Mouse (Mus musculus) left cerebral cortex, postnatal 10 days (tissue): ENCODE data around the gene Nup107. TPM values are rescaled to one million over a fixed set of nuclear protein-coding genes. Genes with fewer than 3 reads are reported as not detected.
"Not testable (repeated sequence)": the region's sequence is repeated elsewhere in the genome, so short reads cannot be mapped to it uniquely, and the experiment has no call there.

Experiments
- DNase-seq, 2 experiments: peaks; one replicate each; pipeline ENCODE4 v3.0.0; 2021 to 2022; ENCODE audit warnings: low spot score in 2 of 2, mixed read lengths in 1 of 2; ENCODE audit errors: extremely low spot score in 1 of 2
- intact Hi-C: fragments of 180-260 bp; cut with DNase I; formaldehyde crosslinking; loops from one replicate; pipeline ENCODE4 v1.15.1; 2025
- total RNA-seq, 2 experiments: library from RNA; stranded (reverse); gene quantifications; 2 replicates each; pipeline ENCODE4 v1.2.3; 2021

The Nup107 gene
- total RNA-seq, 2 experiments from 2014 or later: 16.8 to 18.0 TPM

- intact Hi-C loops: no loop called here
These were observed 59.4 kb downstream of the Nup107 start for GRCm38 (mm10) chr10:117732962-117733592.

DNA sequence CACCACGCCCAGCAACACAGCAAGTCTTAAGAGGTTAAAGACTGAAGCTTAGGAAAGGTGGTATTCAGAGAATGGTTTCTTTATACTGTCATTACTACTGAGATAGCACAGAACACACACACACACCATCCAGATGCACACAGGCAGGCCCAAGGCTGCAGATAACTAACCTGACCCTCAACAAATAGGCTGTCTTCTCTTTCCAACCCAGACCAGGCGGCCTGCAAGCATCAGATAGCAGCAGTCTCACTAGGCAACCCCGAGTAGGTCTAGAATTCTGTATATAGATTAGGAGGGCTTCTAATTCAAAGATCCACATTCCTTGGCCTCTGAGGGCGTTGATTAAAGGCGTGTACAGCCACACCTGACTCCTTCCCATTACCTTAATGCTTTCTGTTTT lies 60.3 kb downstream of the Nup107 start:
- DNase-seq: no peak
- intact Hi-C loops: no loop called here

More at GRCm38 (mm10) chr10:117732962-117733592, 59.4 kb downstream of the Nup107 start:
- no peak for DNase-seq

GRCm38 (mm10) chr10:117731244-117732101 lies 61.0 kb downstream of the Nup107 start:
- peak in 1 of 2 experiments; percentile 52 for DNase-seq
- intact Hi-C loops: no loop called here

DNA sequence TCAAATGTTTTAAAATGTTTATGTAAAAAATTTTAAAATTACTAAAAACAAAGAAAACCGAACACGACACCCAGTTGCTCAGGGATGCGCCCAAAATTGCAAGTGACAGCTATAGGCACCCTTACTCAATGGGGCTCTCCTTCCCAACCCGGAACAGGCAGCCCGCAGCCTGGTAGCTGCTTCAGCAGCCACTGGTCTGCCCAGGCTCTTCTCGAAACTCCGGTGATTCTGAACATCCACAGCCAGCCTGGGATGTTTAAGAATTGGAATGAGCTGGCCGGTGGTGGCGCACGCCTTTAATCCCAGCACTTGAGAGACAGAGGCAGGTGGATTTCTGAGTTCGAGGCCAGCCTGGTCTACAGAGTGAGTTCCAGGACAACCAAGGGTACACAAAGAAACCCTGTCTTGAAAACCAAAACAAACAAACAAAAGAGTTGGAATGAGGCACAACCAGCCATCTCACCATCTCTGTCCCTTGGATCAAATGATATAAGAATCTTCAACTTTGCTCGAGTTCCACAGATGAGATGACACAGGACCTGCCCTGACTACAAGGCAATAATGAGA lies 61.8 kb downstream of the Nup107 start:
- no peak for DNase-seq
- intact Hi-C loops: no loop called here

DNA sequence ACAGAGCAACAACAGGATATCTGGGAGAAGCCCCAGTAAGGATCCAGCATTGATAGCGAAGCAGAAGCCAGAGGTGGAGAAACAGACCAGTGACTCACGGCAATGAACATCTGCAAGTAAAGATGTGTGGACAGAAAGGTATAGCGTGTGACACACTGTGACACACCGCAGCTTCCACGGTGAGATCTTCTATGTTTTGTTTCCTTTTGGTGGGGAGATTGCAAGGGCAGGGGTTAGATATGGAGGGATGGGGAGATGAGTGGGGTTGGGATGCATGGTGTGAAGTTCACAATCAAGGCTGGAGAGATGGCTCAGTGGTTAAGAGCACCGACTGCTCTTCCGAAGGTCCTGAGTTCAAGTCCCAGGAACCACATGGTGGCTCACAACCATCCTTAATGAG lies 62.4 kb downstream of the Nup107 start:
- DNase-seq: no peak

GRCm38 (mm10) chr10:117729139-117729814 lies 63.2 kb downstream of the Nup107 start:
- no peak for DNase-seq
- intact Hi-C loops: no loop called here

More for the DNA sequence above, 62.4 kb downstream of the Nup107 start:
- intact Hi-C loops: no loop called here

DNA sequence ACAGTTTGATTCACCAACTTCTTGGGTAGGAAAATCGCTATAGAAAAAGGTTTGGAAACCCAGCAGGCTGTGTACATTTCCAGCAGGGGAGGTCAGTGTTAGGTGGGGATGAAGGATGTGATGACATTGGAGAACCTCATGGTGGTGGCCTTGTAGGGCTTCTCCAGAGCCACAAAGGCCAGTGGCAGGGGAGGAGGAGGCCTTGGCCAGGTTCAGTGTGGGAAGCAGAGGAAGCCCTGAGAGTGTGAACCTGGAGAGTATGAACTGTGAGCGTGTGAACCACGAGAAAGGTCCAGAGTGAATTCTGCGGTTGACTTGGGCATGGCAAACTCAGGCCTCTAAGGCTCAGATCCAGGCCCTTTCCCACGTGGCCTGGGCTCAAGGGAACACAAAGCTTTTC lies 63.9 kb downstream of the Nup107 start:
- DNase-seq: no peak
- intact Hi-C loops: no loop called here

DNA sequence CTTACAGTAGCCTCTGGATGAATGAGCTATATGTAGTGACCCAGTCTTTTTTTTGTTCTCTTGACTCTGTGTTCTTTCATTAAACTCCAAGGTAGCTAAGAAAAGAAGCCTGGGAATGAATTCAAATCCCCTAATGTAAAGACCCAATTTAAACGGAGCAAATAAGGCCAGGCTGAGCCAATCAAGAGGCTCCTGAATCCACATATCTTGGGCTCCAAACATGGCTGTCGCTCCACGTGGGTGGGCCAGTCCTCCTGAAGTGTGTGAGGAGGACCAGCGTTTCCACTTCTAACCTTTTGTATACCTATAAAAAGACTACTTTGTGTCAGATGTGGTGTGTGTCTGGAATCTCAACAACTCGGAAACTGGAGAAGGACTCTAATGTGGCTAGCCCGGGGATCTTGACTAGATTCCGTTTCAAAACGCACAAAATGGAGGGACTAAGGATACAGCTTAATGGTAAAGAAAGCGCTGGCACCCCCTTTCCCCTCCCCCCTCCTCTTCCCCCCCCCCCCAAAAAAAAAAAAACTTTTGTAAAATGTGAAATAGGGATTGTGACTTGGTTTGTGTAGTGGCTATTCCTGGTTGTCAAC lies 64.9 kb downstream of the Nup107 start:
- intact Hi-C loops: no loop called here
- no peak for DNase-seq

DNA sequence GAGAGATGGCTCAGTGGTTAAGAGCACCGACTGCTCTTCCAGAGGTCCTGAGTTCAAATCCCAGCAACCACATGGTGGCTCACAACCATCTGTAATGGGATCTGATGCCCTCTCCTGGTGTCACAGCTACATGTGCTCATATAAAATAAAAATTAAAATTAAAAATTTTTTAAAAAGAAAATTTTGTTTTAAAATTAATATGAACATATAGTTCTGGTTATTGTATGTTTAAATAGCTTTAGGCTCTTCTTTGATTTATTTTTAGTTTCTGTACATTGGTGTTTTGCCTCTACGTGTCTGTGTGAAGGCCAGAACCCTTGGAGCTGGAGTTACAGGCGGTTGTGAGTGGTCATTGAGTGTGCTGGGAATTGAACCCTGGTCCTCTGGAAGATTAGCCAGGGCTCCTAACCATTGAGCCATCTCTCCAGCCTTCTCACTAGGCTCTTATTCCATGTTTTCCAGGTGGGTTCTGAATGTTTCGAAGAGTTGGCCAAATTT lies 65.6 kb downstream of the Nup107 start:
- intact Hi-C loops: no loop called here

DNA sequence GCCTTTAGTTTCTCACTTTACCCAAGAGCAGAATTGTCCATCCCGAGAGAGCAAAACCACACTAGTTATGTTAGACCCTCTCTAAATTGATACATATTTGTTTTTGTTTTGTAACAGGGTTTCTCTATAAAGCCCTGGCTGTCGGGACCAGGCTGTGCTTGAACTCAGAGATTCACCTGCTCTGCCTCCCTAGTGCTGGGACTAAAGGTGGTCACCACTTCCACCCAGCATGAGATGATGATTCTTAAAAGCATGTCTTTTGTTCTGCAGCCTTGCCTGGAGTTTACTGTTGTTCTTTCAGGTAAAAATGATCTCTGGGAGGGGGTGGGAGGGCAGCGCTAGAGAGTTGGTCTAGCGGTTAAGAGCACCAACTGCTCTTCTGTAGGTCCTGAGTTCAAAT lies 66.2 kb downstream of the Nup107 start:
- no peak for DNase-seq
- intact Hi-C loops: no loop called here

More for the DNA sequence above, 65.6 kb downstream of the Nup107 start:
- DNase-seq: no peak

DNA sequence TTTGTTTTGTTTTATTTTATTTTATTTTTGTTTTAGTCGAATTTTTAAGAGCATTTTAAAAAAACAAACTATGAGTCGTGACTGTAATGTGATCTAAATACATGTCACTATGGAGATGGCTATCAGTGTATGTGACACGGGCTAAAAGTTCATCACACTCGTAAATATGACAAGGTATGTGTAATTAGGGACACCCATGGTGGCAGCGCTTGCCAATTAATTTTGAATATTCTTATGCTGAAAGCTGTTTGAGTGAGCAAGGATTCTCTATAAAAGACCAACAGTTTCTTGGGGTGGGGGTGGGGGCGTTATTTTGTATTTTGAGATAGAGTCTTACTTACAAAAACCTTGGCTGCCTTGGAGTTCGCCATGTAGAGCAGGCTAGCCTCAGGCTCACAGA lies 66.8 kb downstream of the Nup107 start:
- no peak for DNase-seq
- intact Hi-C loops: no loop called here

- DNase-seq: no peak
- intact Hi-C loops: no loop called here
These were observed 67.6 kb downstream of the Nup107 start for GRCm38 (mm10) chr10:117724804-117725361.

- no peak for DNase-seq
- intact Hi-C loops: no loop called here
These were observed 68.3 kb downstream of the Nup107 start for GRCm38 (mm10) chr10:117724136-117724718.

DNA sequence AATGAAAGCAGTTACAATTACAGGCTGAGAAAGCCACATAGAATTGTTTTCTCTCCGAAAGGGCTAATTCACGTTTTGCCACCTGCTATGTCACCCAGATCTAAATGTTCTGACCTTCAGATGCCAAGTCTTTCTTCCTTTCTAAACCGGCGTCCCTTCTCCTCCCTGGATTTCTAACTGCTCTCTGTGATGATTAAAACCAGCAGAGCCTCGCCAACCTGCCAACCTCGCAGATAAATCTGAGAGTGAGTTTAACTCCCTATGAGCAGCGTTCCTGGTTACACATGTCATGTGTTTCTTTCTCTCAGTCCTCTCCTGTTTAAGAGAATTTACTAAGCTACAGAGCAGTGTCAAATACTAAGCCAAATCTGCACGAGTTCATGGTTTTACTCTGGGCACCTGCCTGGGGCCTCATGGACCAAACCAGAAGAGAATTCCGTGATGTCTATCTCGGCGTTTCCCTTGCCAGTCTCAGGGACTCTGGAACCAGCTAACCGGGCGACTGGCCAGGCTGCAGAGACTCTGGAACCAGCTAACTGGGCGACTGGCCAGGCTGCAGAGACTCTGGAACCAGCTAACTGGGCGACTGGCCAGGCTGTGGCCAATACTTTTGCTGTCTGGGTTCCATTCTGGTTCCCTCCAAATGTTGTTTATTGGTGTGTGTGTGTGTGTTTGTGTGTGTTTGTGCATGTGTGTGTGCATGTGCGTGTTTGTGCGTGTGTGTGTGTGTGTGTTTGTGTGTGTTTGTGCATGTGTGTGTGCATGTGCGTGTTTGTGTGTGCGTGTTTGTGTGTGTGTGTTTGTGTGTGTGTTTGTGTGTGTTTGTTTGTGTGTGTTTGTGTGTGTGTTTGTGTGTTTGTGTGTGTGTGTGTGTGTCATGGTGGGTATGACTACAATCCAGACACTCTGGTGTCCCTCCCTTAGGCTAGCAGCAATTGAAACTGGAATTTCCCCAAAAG lies 74.1 kb downstream of the Nup107 start:
- peak in 1 of 2 experiments; percentile 77 for DNase-seq
- intact Hi-C loops: no loop called here

GRCm38 (mm10) chr10:117717583-117717982 lies 74.9 kb downstream of the Nup107 start:
- peak in 1 of 2 experiments; percentile 59 for DNase-seq
- intact Hi-C loops: no loop called here

GRCm38 (mm10) chr10:117716686-117717085 lies 75.8 kb downstream of the Nup107 start:
- DNase-seq: no peak
- intact Hi-C loops: no loop called here

- DNase-seq, intact Hi-C loops: not testable (repeated sequence)
These were observed 76.9 kb downstream of the Nup107 start for GRCm38 (mm10) chr10:117715654-117716053.
